Mouse (Mus musculus) liver, embryonic 16.5 days (tissue): Measurements from ENCODE around the gene Glrx2. TPM values are rescaled to one million over a fixed set of nuclear protein-coding genes. Genes with fewer than 3 reads are reported as not detected.

Experiments
- ATAC-seq: fragments of 200-750 bp; cut with Nextera tagmentation; 2 replicates; pipeline ENCODE4 v1.8.0; 2017; ENCODE audit warnings: low read depth, mild to moderate bottlenecking, moderate number of reproducible peaks, moderate library complexity
- H3K27ac ChIP-seq: fragments of 300-500 bp; sonication (generic); 2 replicates; pipeline ENCODE4 v1.5.1; 2014; ENCODE audit warnings: mild to moderate bottlenecking, low read length
- H3K27me3 ChIP-seq: fragments of 300-500 bp; sonication (generic); 2 replicates; pipeline ENCODE4 v1.6.1; 2014; ENCODE audit warnings: low read depth, low read length, mixed read lengths; ENCODE audit not compliant: control insufficient read depth, insufficient read depth
- H3K36me3 ChIP-seq: fragments of 300-500 bp; sonication (generic); 2 replicates; pipeline ENCODE4 v1.6.1; 2014; ENCODE audit warnings: mild to moderate bottlenecking; ENCODE audit not compliant: control insufficient read depth, insufficient read depth
- H3K4me1 ChIP-seq: fragments of 300-500 bp; sonication (generic); 2 replicates; pipeline ENCODE4 v1.6.1; 2014; ENCODE audit warnings: low read depth, low read length, mixed read lengths; ENCODE audit not compliant: control insufficient read depth
- H3K4me2 ChIP-seq: fragments of 300-500 bp; sonication (generic); 2 replicates; pipeline ENCODE4 v1.6.1; 2014; ENCODE audit warnings: low read depth, low read length, mixed read lengths
- H3K4me3 ChIP-seq: fragments of 300-500 bp; sonication (generic); 2 replicates; pipeline ENCODE4 v1.5.1; 2014; ENCODE audit warnings: low read depth, mild to moderate bottlenecking, low read length
- H3K9ac ChIP-seq: fragments of 300-500 bp; sonication (generic); 2 replicates; pipeline ENCODE4 v1.6.1; 2014; ENCODE audit warnings: low read depth, low read length
- H3K9me3 ChIP-seq: fragments of 300-500 bp; sonication (generic); replicated peaks from 2 replicates; pipeline ENCODE4 v1.6.1; 2016; ENCODE audit warnings: low read length; ENCODE audit not compliant: control insufficient read depth
- WGBS: fragments of 180-500 bp; shearing (Covaris S2); extraction: QIAGEN DNeasy Blood & Tissue Kit; methylation state at CpG from one replicate; pipeline ENCODE4 v1.1.7; 2014; ENCODE audit not compliant: insufficient replicate concordance; 5-methylcytosine and 5-hydroxymethylcytosine counted together
- polyA plus RNA-seq: library from polyadenylated mRNA; unstranded; fragments of >200 nt; fragmentation: Nextera tagmentation; extraction: Ambion mirVana; gene quantifications from 2 replicates; pipeline ENCODE4 v1.2.1, GENCODE M21; 2015

Glrx2 gene
- polyA plus RNA-seq, 1 experiment from 2014 or later, result 43.6 TPM

DNA sequence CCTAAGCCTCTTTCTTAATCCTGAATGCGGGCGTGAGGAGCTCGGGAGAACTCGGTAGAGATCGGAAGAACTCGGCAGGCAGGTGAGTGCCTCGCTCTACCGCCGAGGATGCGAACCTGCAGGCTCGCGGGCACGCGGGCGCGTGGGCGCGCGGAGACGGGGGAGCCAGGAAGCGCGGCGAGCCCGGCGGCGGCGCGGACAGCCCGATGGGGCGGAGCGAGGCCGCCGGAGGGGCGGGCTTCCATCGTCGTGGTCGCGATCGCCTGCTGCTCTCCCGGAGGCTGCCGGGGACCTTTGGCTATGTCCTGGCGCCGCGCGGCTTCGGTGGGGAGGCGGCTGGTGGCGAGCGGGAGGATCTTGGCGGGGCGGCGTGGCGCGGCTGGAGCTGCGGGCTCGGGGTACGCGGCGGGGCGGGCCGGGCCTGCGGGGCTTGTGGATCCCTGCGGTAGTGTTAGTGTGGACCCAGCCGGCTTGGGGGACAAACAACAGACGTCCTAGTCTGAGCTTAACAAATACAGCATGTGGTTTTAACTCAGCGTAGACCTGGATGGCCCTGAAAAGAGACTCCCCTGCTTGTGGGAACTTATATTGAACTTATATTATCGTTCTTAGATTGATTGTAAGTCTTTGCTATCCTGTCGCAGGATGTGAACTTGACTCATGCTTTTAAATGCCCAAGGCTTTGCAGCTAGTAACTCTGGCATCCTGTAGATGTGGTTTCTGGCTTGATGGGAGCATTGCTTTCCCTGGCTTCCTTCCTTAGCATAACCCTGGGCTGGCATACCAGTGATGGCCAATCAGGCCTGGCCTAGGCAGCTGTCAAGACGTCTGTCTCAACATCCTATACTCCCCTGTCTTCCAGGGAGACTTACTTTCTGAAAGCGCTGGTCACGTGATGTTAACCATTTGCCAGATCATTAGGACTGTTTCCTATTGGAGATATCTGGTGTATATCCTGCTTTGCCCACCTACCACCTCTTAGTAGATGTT, 23.5 kb downstream of the Glrx2 start:
- WGBS, result under 1% methylated on average over 64 of the region's 71 CpGs
- peak; percentile 94 for ATAC-seq
- peaks cover 19% of the 10 kb centered on the region for H3K4me1 ChIP-seq

DNA sequence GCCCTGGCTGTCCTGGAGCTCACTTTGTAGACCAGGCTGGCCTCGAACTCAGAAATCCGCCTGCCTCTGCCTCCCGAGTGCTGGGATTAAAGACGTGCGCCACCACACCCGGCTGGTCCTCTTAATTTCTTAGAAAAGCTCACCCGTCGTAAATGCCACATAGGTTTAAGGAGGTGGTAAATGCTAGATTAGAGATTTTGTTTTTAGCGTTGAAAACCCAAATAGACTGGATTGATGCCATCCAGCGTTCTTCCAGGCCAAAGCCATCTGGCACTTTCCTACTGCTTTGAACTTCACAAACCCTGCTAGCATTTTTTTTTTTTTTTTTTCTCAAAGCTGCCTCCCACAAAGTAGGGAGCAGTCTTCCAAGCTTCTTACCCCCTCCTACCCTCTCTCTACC, 24.4 kb downstream of the Glrx2 start:
- peaks cover 19% of the 10 kb centered on the region for H3K4me1 ChIP-seq
- peak overlapping the region; percentile 96 for H3K4me2 ChIP-seq
- H3K36me3 ChIP-seq, result no peaks in the 10 kb centered on the region; the same call in 1 of the 2 replicates
- no peaks in the 10 kb centered on the region for H3K27me3 ChIP-seq
- H3K9ac ChIP-seq, result no peak overlapping the region
- peak overlapping the region; percentile 86 for H3K4me3 ChIP-seq
- no peak overlapping the region for H3K27ac ChIP-seq
- WGBS, result 74% methylated on average over 10 of the region's 10 CpGs
- ATAC-seq, result no peak
- H3K9me3 ChIP-seq, result no peaks in the 10 kb centered on the region

More for the DNA sequence above, 23.5 kb downstream of the Glrx2 start:
- Histone ChIP-seq H3K27ac (peak overlapping the region; percentile 93), H3K27me3 (no peaks in the 10 kb centered on the region), H3K4me3 (peak overlapping the region; percentile 86), H3K9me3 (no peaks in the 10 kb centered on the region), H3K4me2 (peak overlapping the region; percentile 96), H3K36me3 (no peaks in the 10 kb centered on the region; the same call in 1 of the 2 replicates), H3K9ac (peak overlapping the region; percentile 89)

DNA sequence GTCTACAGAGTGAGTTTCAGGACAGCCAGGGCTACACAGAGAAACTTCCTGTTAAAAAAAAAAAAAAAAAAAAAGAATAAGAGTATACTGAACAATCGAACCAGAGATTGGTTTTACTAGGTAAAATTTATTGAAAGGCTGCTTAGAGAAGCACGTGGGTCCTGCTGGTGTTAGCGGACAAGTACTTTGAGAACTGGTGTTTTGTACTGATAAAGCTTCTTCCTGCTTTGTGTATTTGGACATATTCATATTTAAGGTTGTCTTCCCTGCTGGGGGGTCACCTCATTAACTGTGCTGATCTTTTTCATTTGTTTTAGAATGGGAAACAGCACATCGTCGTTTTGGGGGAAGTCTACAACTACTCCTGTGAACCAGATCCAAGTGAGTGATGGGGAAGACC, 25.2 kb downstream of the Glrx2 start:
- no peaks in the 10 kb centered on the region for H3K27me3 ChIP-seq
- no peak overlapping the region for H3K4me3 ChIP-seq
- no peak overlapping the region for H3K4me2 ChIP-seq
- no peaks in the 10 kb centered on the region for H3K9me3 ChIP-seq
- WGBS, result 46% methylated on average over 5 of the region's 5 CpGs
- H3K36me3 ChIP-seq, result no peaks in the 10 kb centered on the region; the same call in 1 of the 2 replicates
- ATAC-seq, result no peak
- peaks cover 19% of the 10 kb centered on the region for H3K4me1 ChIP-seq
- no peak overlapping the region for H3K9ac ChIP-seq
- H3K27ac ChIP-seq, result no peak overlapping the region

DNA sequence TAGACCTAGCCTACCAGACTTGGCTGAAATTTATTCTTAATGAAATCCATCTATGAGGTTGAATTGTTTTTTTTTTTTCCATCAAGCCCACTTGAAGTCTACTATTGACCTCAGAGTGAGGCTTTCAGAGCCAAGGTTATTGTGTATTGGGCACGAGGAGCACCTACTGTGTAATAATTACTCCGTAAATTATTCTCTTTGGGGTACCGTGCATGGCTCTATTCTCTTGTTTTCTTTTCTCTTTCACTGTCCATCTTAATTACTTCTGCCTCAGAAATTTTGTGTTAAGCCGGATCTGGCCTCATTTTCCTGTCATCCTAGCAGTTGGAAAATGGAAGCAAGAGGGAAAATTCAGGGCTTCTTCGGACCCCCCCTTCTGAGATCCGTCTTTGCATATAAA, 26.0 kb downstream of the Glrx2 start:
- Histone ChIP-seq H3K4me1 (peaks cover 19% of the 10 kb centered on the region), H3K27ac (no peak overlapping the region), H3K27me3 (no peaks in the 10 kb centered on the region), H3K36me3 (no peaks in the 10 kb centered on the region; the same call in 1 of the 2 replicates), H3K9me3 (no peaks in the 10 kb centered on the region), H3K4me2 (no peak overlapping the region), H3K9ac (no peak overlapping the region), H3K4me3 (no peak overlapping the region)
- WGBS, result 85% methylated on average over 6 of the region's 6 CpGs
- no peak for ATAC-seq

DNA sequence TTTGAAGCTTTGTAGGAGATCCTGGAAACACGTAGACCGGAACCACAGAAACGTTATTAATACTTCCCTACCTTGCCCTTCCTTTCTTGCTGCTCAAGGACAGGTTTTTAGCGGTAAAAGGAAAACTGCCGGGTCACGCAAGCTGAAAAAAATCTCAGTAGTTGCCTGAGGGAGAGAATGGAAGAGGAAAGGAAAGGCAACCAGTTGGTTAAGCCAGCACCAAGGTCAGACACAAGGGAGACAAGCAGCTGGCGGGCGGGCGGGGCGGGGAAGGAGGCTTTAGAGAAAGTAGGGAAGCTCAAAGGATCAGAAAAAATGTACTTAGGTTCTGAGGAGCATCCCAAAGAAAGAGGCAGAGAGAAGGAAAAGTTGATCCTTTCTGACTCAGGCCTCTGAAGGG, 29.7 kb downstream of the Glrx2 start:
- Histone ChIP-seq H3K36me3 (no peaks in the 10 kb centered on the region; the same call in none of the 2 replicates), H3K4me2 (no peak overlapping the region), H3K9me3 (no peaks in the 10 kb centered on the region), H3K27ac (no peak overlapping the region), H3K4me1 (peaks cover 8% of the 10 kb centered on the region), H3K9ac (no peak overlapping the region), H3K4me3 (no peak overlapping the region), H3K27me3 (no peaks in the 10 kb centered on the region)
- 87% methylated on average over 10 of the region's 10 CpGs for WGBS
- no peak for ATAC-seq

DNA sequence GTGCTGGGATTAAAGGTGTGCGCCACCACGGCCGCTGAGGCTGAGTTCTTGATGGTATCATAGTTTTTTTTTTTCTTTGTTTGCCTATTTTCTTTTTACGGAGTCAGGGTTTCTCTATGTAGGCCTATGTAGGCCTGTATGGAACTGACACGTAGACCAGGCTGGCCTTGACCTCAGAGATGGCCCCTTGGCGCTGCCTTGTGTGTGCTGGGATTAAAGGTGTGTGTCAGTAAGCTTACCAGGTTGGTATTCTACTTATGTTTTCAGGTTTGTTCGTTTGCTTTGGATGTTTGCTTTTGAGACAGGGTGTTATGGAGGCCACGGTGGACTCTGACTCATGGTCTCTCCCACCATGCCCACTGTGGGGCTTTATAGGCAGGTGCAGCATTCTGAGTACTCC, 46.0 kb downstream of the Glrx2 start:
- no peak overlapping the region for H3K9ac ChIP-seq
- H3K27ac ChIP-seq, result no peak overlapping the region
- H3K4me2 ChIP-seq, result no peak overlapping the region
- H3K36me3 ChIP-seq, result no peaks in the 10 kb centered on the region
- no peak overlapping the region for H3K4me3 ChIP-seq
- H3K27me3 ChIP-seq, result no peaks in the 10 kb centered on the region
- WGBS, result 70% methylated on average over 8 of the region's 8 CpGs
- ATAC-seq, result peak; percentile 48; the same call in 1 of the 2 replicates
- H3K4me1 ChIP-seq, result no peaks in the 10 kb centered on the region
- no peaks in the 10 kb centered on the region for H3K9me3 ChIP-seq

DNA sequence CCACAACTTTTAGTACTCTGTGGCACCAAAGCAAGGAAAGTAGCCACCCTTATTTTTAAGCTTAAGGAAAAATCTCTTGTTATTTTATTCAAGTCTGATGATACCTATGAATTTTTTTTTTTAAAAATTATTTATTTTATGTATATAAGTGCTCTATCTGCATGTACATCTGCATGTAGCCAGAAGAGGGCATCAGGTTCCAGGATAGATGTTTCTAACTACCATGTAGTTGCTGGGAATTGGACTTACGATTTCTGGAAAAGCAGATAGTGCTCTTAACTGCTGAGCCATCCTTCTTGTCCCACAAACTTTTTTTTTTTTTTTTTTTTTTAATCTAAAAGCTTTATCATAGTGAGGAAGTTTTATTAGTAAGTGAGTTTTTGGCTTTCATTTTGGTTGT, 48.3 kb downstream of the Glrx2 start:
- 63% methylated on average over 1 of the region's 1 CpGs for WGBS
- Histone ChIP-seq H3K4me3 (no peak overlapping the region), H3K9me3 (no peaks in the 10 kb centered on the region), H3K27ac (no peak overlapping the region), H3K9ac (no peak overlapping the region), H3K27me3 (no peaks in the 10 kb centered on the region), H3K4me2 (no peak overlapping the region), H3K36me3 (no peaks in the 10 kb centered on the region), H3K4me1 (no peaks in the 10 kb centered on the region)
- ATAC-seq, result no peak

DNA sequence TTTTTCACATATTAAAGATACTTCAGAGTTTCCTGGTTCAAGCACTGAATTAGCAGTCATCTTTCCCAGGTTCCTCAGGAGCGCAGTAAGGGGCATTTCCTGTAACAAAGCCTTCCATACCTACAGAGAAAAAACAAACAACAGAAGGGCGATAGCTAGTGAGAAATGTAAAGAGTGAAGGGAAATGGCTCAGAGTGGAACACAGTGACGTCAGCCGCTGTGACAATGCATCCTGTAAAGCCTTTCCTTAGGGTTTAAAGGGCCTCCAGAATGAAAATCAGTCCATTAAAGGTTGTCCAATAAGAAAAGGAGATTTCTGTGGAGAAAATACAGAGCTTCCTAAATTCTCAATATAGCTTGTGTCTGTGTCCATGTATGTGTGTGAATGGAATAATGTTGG, 49.7 kb downstream of the Glrx2 start:
- Histone ChIP-seq H3K36me3 (no peaks in the 10 kb centered on the region), H3K4me1 (no peaks in the 10 kb centered on the region), H3K9ac (no peak overlapping the region), H3K4me3 (no peak overlapping the region), H3K9me3 (no peaks in the 10 kb centered on the region), H3K27me3 (no peaks in the 10 kb centered on the region), H3K27ac (no peak overlapping the region), H3K4me2 (no peak overlapping the region)
- ATAC-seq, result no peak
- 75% methylated on average over 4 of the region's 4 CpGs for WGBS

DNA sequence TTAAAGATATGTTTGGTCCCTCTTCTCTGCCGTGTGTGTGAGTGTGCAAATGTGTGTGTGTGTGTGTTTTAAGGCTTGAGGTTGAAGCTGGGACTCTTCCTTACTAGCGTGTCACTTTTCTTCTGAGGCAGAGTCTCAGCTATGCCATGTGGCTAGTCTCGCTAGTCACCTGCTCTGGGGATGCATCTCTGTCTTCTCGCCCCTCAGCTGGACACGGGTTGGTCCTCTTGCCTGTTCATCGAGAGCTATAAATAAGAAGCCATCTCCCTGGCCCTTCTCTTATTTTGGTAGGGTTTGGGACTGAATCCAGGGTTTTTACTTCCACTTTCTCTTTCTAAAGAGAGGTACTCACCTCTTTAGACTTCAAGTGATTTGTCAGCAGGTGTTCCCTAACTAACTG, 50.1 kb downstream of the Glrx2 start:
- Histone ChIP-seq H3K9me3 (no peaks in the 10 kb centered on the region), H3K4me3 (no peak overlapping the region), H3K27me3 (no peaks in the 10 kb centered on the region), H3K36me3 (no peaks in the 10 kb centered on the region), H3K9ac (no peak overlapping the region), H3K4me1 (no peaks in the 10 kb centered on the region), H3K4me2 (no peak overlapping the region), H3K27ac (no peak overlapping the region)
- 68% methylated on average over 6 of the region's 6 CpGs for WGBS
- no peak for ATAC-seq
